Mouse (Mus musculus): ENCODE measurements at regions not wholly inside any gene's neighbourhood (a gene's known extent, or its start where the extent isn't known, plus 50 kb on each side); places are given as distances from the start of the nearest gene placed in this dataset.

GRCm38 (mm10) chr3:150493433-150494045 lies 944.1 kb upstream of the Adgrl4 start:
- no peak overlapping the region for H3K27ac ChIP-seq (ENCODE audit: low read length)
- no peaks in the 10 kb centered on the region for H3K4me1 ChIP-seq (ENCODE audit: control insufficient read depth, insufficient read depth, low read length)
- no peak overlapping the region for H3K4me2 ChIP-seq (ENCODE audit: low read depth, low read length)
- H3K36me3 ChIP-seq (ENCODE audit: control insufficient read depth, insufficient read depth), result no peaks in the 10 kb centered on the region
- no peak overlapping the region for H3K9ac ChIP-seq (ENCODE audit: low read length)
- no peak overlapping the region for H3K4me3 ChIP-seq (ENCODE audit: low read length)
- H3K27me3 ChIP-seq (ENCODE audit: control insufficient read depth, insufficient read depth, low read length), result no peaks in the 10 kb centered on the region
- WGBS, result 73% methylated on average over 2 of the region's 2 CpGs
- ATAC-seq (replicated peaks; ENCODE audit: extremely low read depth, insufficient read depth, low FRiP score), result no peak
- no peaks in the 10 kb centered on the region for H3K9me3 ChIP-seq (replicated peaks; ENCODE audit: control insufficient read depth, low read length)

- H3K4me1 ChIP-seq (ENCODE audit: control insufficient read depth, insufficient read depth, low read length), result no peaks in the 10 kb centered on the region
- WGBS, result 85% methylated on average over 3 of the region's 3 CpGs
- no peaks in the 10 kb centered on the region for H3K36me3 ChIP-seq (ENCODE audit: control insufficient read depth, insufficient read depth)
- no peaks in the 10 kb centered on the region for H3K27me3 ChIP-seq (ENCODE audit: control insufficient read depth, insufficient read depth, low read length)
- H3K9ac ChIP-seq (ENCODE audit: low read length), result no peak overlapping the region
- ATAC-seq (replicated peaks; ENCODE audit: extremely low read depth, insufficient read depth, low FRiP score), result no peak
- H3K9me3 ChIP-seq (replicated peaks; ENCODE audit: control insufficient read depth, low read length), result no peaks in the 10 kb centered on the region
- no peak overlapping the region for H3K4me3 ChIP-seq (ENCODE audit: low read length)
- no peak overlapping the region for H3K27ac ChIP-seq (ENCODE audit: low read length)
- H3K4me2 ChIP-seq (ENCODE audit: low read depth, low read length), result no peak overlapping the region
These were observed 906.7 kb upstream of the Adgrl4 start for GRCm38 (mm10) chr3:150530966-150531365.

GRCm38 (mm10) chr3:150543118-150543517 lies 894.6 kb upstream of the Adgrl4 start:
- Histone ChIP-seq H3K4me2 (ENCODE audit: low read depth, low read length) (no peak overlapping the region), H3K4me1 (ENCODE audit: control insufficient read depth, insufficient read depth, low read length) (no peaks in the 10 kb centered on the region), H3K36me3 (ENCODE audit: control insufficient read depth, insufficient read depth) (no peaks in the 10 kb centered on the region), H3K9me3 (replicated peaks; ENCODE audit: control insufficient read depth, low read length) (no peaks in the 10 kb centered on the region), H3K4me3 (ENCODE audit: low read length) (no peak overlapping the region), H3K27me3 (ENCODE audit: control insufficient read depth, insufficient read depth, low read length) (no peaks in the 10 kb centered on the region), H3K27ac (ENCODE audit: low read length) (no peak overlapping the region), H3K9ac (ENCODE audit: low read length) (no peak overlapping the region)
- ATAC-seq (replicated peaks; ENCODE audit: extremely low read depth, insufficient read depth, low FRiP score), result no peak
- 72% methylated on average over 5 of the region's 5 CpGs for WGBS

DNA sequence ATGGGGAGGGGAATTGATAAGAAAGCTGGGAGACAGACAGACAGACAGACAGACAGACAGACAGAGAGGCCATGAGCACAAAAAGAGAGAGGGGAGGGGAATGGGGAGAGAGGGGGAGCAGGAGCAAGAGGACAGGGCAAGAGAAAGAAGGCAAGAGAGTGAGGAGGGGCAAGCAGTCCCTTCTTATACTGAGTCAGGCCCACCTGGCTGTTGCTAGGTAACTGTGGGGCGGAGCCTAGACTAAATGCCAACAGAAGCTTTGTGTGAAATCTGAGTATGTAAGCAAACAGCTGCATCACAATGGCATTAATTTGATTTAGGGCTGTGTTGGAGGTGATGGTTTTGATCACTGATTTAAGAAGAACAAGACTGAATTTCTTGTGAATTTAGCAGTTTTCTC lies 849.2 kb upstream of the Adgrl4 start:
- no peak for ATAC-seq (replicated peaks; ENCODE audit: extremely low read depth, insufficient read depth, low FRiP score)
- no peak overlapping the region for H3K4me2 ChIP-seq (ENCODE audit: low read depth, low read length)
- H3K9me3 ChIP-seq (replicated peaks; ENCODE audit: control insufficient read depth, low read length), result no peaks in the 10 kb centered on the region
- H3K27ac ChIP-seq (ENCODE audit: low read length), result no peak overlapping the region
- H3K27me3 ChIP-seq (ENCODE audit: control insufficient read depth, insufficient read depth, low read length), result no peaks in the 10 kb centered on the region
- no peak overlapping the region for H3K4me3 ChIP-seq (ENCODE audit: low read length)
- WGBS, result 57% methylated on average over 1 of the region's 1 CpGs
- H3K4me1 ChIP-seq (ENCODE audit: control insufficient read depth, insufficient read depth, low read length), result no peaks in the 10 kb centered on the region
- H3K36me3 ChIP-seq (ENCODE audit: control insufficient read depth, insufficient read depth), result no peaks in the 10 kb centered on the region
- no peak overlapping the region for H3K9ac ChIP-seq (ENCODE audit: low read length)

GRCm38 (mm10) chr3:150590978-150591377 lies 846.7 kb upstream of the Adgrl4 start:
- Histone ChIP-seq H3K4me1 (ENCODE audit: control insufficient read depth, insufficient read depth, low read length) (no peaks in the 10 kb centered on the region), H3K36me3 (ENCODE audit: control insufficient read depth, insufficient read depth) (no peaks in the 10 kb centered on the region), H3K27me3 (ENCODE audit: control insufficient read depth, insufficient read depth, low read length) (no peaks in the 10 kb centered on the region), H3K27ac (ENCODE audit: low read length) (no peak overlapping the region), H3K9me3 (replicated peaks; ENCODE audit: control insufficient read depth, low read length) (no peaks in the 10 kb centered on the region), H3K4me2 (ENCODE audit: low read depth, low read length) (no peak overlapping the region), H3K4me3 (ENCODE audit: low read length) (no peak overlapping the region), H3K9ac (ENCODE audit: low read length) (no peak overlapping the region)
- 83% methylated on average over 2 of the region's 2 CpGs for WGBS
- ATAC-seq (replicated peaks; ENCODE audit: extremely low read depth, insufficient read depth, low FRiP score), result no peak

DNA sequence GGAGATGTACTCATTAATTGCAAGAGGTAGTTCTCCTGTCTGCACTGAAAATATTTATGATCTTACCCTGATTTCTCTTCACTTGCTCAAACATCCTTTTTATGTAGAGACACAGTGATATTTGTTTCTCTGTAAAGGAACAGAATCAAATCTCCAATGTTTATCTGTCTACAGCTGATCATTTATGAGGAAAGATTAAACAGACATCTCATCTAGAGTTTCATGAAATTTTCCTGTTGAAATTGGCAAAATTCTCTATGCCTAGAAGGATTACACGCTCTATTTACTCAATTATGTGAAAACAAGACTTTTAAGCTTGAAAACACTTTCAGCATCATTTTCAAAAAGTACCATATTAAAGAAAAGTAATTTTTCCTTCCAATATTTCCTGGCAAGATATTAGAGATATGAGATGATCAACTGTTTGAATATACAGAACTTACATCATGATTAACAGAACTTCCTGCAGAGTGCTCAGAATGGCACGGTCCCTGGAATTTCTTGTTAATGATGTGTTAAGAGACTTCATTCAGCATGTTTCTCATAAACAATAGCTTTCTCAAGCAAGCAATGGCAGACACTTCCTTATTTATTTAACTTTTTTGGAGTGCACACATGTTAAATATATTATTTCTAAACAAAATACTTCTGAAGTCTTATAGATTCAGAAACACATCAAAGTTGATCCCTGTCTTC lies 834.1 kb upstream of the Adgrl4 start:
- H3K9me3 ChIP-seq (replicated peaks; ENCODE audit: control insufficient read depth, low read length), result no peaks in the 10 kb centered on the region
- no peak for ATAC-seq (replicated peaks; ENCODE audit: extremely low read depth, insufficient read depth, low FRiP score)
- no peak overlapping the region for H3K27ac ChIP-seq (ENCODE audit: low read length)
- 63% methylated on average over 2 of the region's 2 CpGs for WGBS
- H3K4me2 ChIP-seq (ENCODE audit: low read depth, low read length), result no peak overlapping the region
- no peaks in the 10 kb centered on the region for H3K36me3 ChIP-seq (ENCODE audit: control insufficient read depth, insufficient read depth)
- H3K4me3 ChIP-seq (ENCODE audit: low read length), result no peak overlapping the region
- H3K27me3 ChIP-seq (ENCODE audit: control insufficient read depth, insufficient read depth, low read length), result no peaks in the 10 kb centered on the region
- H3K9ac ChIP-seq (ENCODE audit: low read length), result no peak overlapping the region
- no peaks in the 10 kb centered on the region for H3K4me1 ChIP-seq (ENCODE audit: control insufficient read depth, insufficient read depth, low read length)

DNA sequence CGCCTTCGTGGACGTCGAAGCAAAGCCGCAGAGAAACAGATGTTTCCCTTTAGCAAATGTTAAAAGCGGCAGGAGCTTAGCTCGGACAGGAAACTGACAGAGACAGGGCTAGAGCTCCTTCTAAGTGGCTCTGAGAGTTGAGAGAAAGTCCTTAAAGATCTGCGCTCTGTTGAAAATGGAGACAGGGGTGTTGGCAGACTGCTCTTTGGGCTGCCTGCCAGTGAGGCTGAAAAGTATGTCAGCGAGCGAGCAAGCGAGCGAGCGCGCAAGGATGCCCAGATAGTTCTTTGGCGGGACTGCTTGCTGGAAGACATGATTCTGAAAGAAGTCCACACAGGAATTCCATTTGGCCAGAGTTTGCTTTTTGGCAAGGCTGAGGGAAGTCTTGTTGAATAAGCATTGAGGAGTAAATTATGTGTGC lies 827.0 kb upstream of the Adgrl4 start:
- Histone ChIP-seq H3K27me3 (ENCODE audit: control insufficient read depth, insufficient read depth, low read length) (no peaks in the 10 kb centered on the region), H3K4me1 (ENCODE audit: control insufficient read depth, insufficient read depth, low read length) (no peaks in the 10 kb centered on the region), H3K9ac (ENCODE audit: low read length) (peak overlapping the region; percentile 53), H3K9me3 (replicated peaks; ENCODE audit: control insufficient read depth, low read length) (no peaks in the 10 kb centered on the region), H3K36me3 (ENCODE audit: control insufficient read depth, insufficient read depth) (no peaks in the 10 kb centered on the region), H3K4me2 (ENCODE audit: low read depth, low read length) (peak overlapping the region; percentile 59), H3K27ac (ENCODE audit: low read length) (peak overlapping the region; percentile 51), H3K4me3 (ENCODE audit: low read length) (peak overlapping the region; percentile 46)
- peak; percentile 83 for ATAC-seq (replicated peaks; ENCODE audit: extremely low read depth, insufficient read depth, low FRiP score)
- 18% methylated on average over 15 of the region's 15 CpGs for WGBS

DNA sequence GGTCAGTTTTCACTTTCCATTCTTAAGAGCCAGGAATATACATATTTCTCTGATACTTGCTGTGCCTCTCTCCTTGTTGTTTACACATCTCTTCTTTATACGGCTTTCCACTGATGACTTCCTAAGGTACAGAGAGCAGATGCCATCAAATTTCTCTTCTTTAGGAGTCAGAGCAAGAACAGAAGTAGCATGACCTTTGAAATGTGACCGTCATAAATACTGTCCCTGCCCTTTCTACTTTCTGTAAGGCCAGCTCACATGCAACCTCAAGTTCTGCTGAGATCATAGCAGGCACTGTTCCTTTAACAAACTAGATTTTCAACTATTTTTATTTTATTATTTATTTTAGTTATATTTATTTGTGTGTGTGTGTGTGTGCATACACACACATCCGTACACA lies 800.1 kb upstream of the Adgrl4 start:
- Histone ChIP-seq H3K4me1 (ENCODE audit: control insufficient read depth, insufficient read depth, low read length) (no peaks in the 10 kb centered on the region), H3K9ac (ENCODE audit: low read length) (no peak overlapping the region), H3K27me3 (ENCODE audit: control insufficient read depth, insufficient read depth, low read length) (no peaks in the 10 kb centered on the region), H3K4me3 (ENCODE audit: low read length) (no peak overlapping the region), H3K36me3 (ENCODE audit: control insufficient read depth, insufficient read depth) (no peaks in the 10 kb centered on the region), H3K4me2 (ENCODE audit: low read depth, low read length) (no peak overlapping the region), H3K9me3 (replicated peaks; ENCODE audit: control insufficient read depth, low read length) (no peaks in the 10 kb centered on the region), H3K27ac (ENCODE audit: low read length) (no peak overlapping the region)
- ATAC-seq (replicated peaks; ENCODE audit: extremely low read depth, insufficient read depth, low FRiP score), result no peak
- 79% methylated on average over 3 of the region's 3 CpGs for WGBS

- H3K27ac ChIP-seq (ENCODE audit: low read length), result no peak overlapping the region
- no peak for ATAC-seq (replicated peaks; ENCODE audit: extremely low read depth, insufficient read depth, low FRiP score)
- H3K9ac ChIP-seq (ENCODE audit: low read length), result no peak overlapping the region
- H3K4me3 ChIP-seq (ENCODE audit: low read length), result no peak overlapping the region
- no peaks in the 10 kb centered on the region for H3K9me3 ChIP-seq (replicated peaks; ENCODE audit: control insufficient read depth, low read length)
- H3K36me3 ChIP-seq (ENCODE audit: control insufficient read depth, insufficient read depth), result no peaks in the 10 kb centered on the region
- H3K4me2 ChIP-seq (ENCODE audit: low read depth, low read length), result no peak overlapping the region
- H3K27me3 ChIP-seq (ENCODE audit: control insufficient read depth, insufficient read depth, low read length), result no peaks in the 10 kb centered on the region
- 88% methylated on average over 8 of the region's 8 CpGs for WGBS
- no peaks in the 10 kb centered on the region for H3K4me1 ChIP-seq (ENCODE audit: control insufficient read depth, insufficient read depth, low read length)
These were observed 797.5 kb upstream of the Adgrl4 start for GRCm38 (mm10) chr3:150640004-150640676.

All from heart, embryonic 16.5 days (tissue).